8 mouse cellular contexts compared by ENCODE assay signal in the genomic region with DNA sequence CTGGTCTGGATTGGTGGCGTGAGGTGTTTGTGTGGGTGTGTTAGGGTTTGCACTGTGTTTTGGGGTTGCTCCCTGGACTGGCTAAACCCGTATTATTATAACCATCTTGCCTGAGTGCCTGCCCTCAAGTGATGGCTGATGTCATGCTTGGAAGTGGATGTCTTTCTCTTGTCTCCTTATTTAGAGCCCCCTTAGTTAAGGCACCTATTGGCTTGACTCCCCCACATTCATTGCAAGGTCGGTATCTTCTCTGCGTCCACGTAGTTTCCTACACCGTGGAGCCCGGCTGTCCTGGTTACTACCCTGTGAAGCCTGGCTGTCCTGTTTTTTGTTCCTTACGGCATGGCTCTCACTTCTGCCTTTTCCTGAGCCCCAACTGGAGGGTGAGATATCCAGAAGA. TPM values are rescaled to one million over a fixed set of nuclear protein-coding genes. Genes with fewer than 3 reads are reported as not detected.
DNase-seq lines count a peak whose midpoint lies in the region; ATAC-seq and TF ChIP-seq lines count a peak whose summit lies in the region.

No protein-coding gene starts in this region.

- WGBS in lung, adult 2 months, result 30% methylated on average over 8 of the region's 8 CpGs
- 52% methylated on average over 8 of the region's 8 CpGs for WGBS in embryonic facial prominence, embryonic 15.5 days
- WGBS in intestine, embryonic 14.5 days, result 46% methylated on average over 8 of the region's 8 CpGs
- 69% methylated on average over 8 of the region's 8 CpGs for WGBS in neural tube, embryonic 12.5 days

- peak overlapping the region; percentile 96; the same call in 1 of the 2 replicates for H3K27ac ChIP-seq in embryonic facial prominence, embryonic 15.5 days (replicated peaks)
- H3K27ac ChIP-seq in intestine, embryonic 14.5 days (ENCODE audit: low read depth), result no peak overlapping the region
- H3K27ac ChIP-seq in neural tube, embryonic 12.5 days, result no peak overlapping the region

- no peaks in the 10 kb centered on the region for H3K9me3 ChIP-seq in embryonic facial prominence, embryonic 15.5 days (replicated peaks)
- H3K9me3 ChIP-seq in intestine, embryonic 14.5 days (ENCODE audit: control insufficient read depth, low read length), result no peaks in the 10 kb centered on the region
- H3K9me3 ChIP-seq in neural tube, embryonic 12.5 days, result no peaks in the 10 kb centered on the region

- ATAC-seq in embryonic facial prominence, embryonic 15.5 days (ENCODE audit: insufficient number of reproducible peaks, low FRiP score, low TSS enrichment, low read depth), result no peak
- no peak for ATAC-seq in intestine, embryonic 14.5 days (replicated peaks; ENCODE audit: low FRiP score, low TSS enrichment, low read depth)
- no peak for ATAC-seq in neural tube, embryonic 12.5 days (ENCODE audit: low FRiP score, low read depth)
- ATAC-seq in megakaryocyte-erythroid progenitor cell, adult 5-6 weeks (replicated peaks; ENCODE audit: low FRiP score, low TSS enrichment, poor library complexity, severe bottlenecking), result no peak

- no peak for TF ChIP-seq POLR2A in lung, adult 2 months (IDR thresholded peaks at IDR 0.05; ENCODE audit: borderline replicate concordance, extremely low read depth, low read depth, low read length)

- H3K27me3 ChIP-seq in embryonic facial prominence, embryonic 15.5 days, result no peaks in the 10 kb centered on the region
- H3K27me3 ChIP-seq in intestine, embryonic 14.5 days (replicated peaks; ENCODE audit: control insufficient read depth, insufficient read depth, low read length), result no peaks in the 10 kb centered on the region
- no peaks in the 10 kb centered on the region for H3K27me3 ChIP-seq in neural tube, embryonic 12.5 days (replicated peaks)

- H3K4me3 ChIP-seq in lung, adult 2 months (replicated peaks; ENCODE audit: extremely low read depth, low read depth, low read length), result peak overlapping the region; percentile 30
- H3K4me3 ChIP-seq in embryonic facial prominence, embryonic 15.5 days (replicated peaks), result peak overlapping the region; percentile 86
- H3K4me3 ChIP-seq in intestine, embryonic 14.5 days (ENCODE audit: low read depth, low read length), result peak overlapping the region; percentile 80
- peak overlapping the region; percentile 99 for H3K4me3 ChIP-seq in neural tube, embryonic 12.5 days

- H3K36me3 ChIP-seq in embryonic facial prominence, embryonic 15.5 days, result peaks cover 37% of the 10 kb centered on the region
- H3K36me3 ChIP-seq in intestine, embryonic 14.5 days (ENCODE audit: control insufficient read depth, insufficient read depth, low read length), result peaks cover 53% of the 10 kb centered on the region
- peaks cover 48% of the 10 kb centered on the region for H3K36me3 ChIP-seq in neural tube, embryonic 12.5 days

- peak overlapping the region; percentile 64 for H3K4me2 ChIP-seq in embryonic facial prominence, embryonic 15.5 days (replicated peaks)
- peak overlapping the region; percentile 95 for H3K4me2 ChIP-seq in intestine, embryonic 14.5 days (ENCODE audit: low read length)
- H3K4me2 ChIP-seq in neural tube, embryonic 12.5 days (replicated peaks), result peak overlapping the region; percentile 65

- H3K9ac ChIP-seq in embryonic facial prominence, embryonic 15.5 days, result peak overlapping the region; percentile 82
- peak overlapping the region; percentile 77 for H3K9ac ChIP-seq in intestine, embryonic 14.5 days (ENCODE audit: low read length)
- H3K9ac ChIP-seq in neural tube, embryonic 12.5 days, result peak overlapping the region; percentile 97

- DNase-seq in lung, adult 2 months, result no peak
- no peak for DNase-seq in lung, postnatal 36 days
- no peak for DNase-seq in intestine, embryonic 14.5 days (ENCODE audit: low spot score)
- no peak for DNase-seq in cerebellum, postnatal 4 days (ENCODE audit: low spot score in 2 of 2)
- no peak for DNase-seq in gastrocnemius, adult 8-10 months (ENCODE audit: low spot score in 2 of 2)

- H3K4me1 ChIP-seq in lung, adult 2 months (ENCODE audit: control insufficient read depth, insufficient read depth, low read length), result peaks cover 28% of the 10 kb centered on the region
- H3K4me1 ChIP-seq in embryonic facial prominence, embryonic 15.5 days, result peaks cover 38% of the 10 kb centered on the region
- peaks cover 27% of the 10 kb centered on the region for H3K4me1 ChIP-seq in intestine, embryonic 14.5 days (replicated peaks; ENCODE audit: control insufficient read depth, insufficient read depth, low read length)
- H3K4me1 ChIP-seq in neural tube, embryonic 12.5 days, result peaks cover 31% of the 10 kb centered on the region

- TF ChIP-seq CTCF in lung, adult 2 months (IDR thresholded peaks at IDR 0.05; ENCODE audit: insufficient read depth, low read length), result no peak

RNA-seq across cellular contexts. Expression of a gene that starts 2.2 kb away (rescaled TPM):
- polyA plus RNA-seq in lung, adult 2 months (2012; rRNA removed), result 108 and 129 TPM in 2 replicates
- 70.8 and 77.0 TPM in 2 replicates for polyA plus RNA-seq in embryonic facial prominence, embryonic 15.5 days (2015; fragmentation: Nextera tagmentation; extraction: Ambion mirVana)
- 74.2 and 74.8 TPM in 2 replicates for polyA plus RNA-seq in intestine, embryonic 14.5 days (2014; fragmentation: Nextera tagmentation; extraction: Ambion mirVana)
- 115 and 121 TPM in 2 replicates for polyA plus RNA-seq in neural tube, embryonic 12.5 days (2016; fragmentation: Nextera tagmentation; extraction: Ambion mirVana)
- 153 and 188 TPM in 2 replicates for total RNA-seq in megakaryocyte-erythroid progenitor cell, adult 5-6 weeks (2014; fragmentation: Nextera tagmentation)
- 438 and 492 TPM in 2 replicates for total RNA-seq in megakaryocyte-erythroid progenitor cell, adult 5-6 weeks (2017)
- 10 to 100 TPM; 72.6 to 77.3 (median 74.3) TPM for total RNA-seq in gastrocnemius, adult 8-10 months (2022)

RNA-seq across cellular contexts. Expression of a gene that starts 30.2 kb away (rescaled TPM):
- polyA plus RNA-seq in lung, adult 2 months (2012; rRNA removed), result 6.5 and 13.9 TPM in 2 replicates
- polyA plus RNA-seq in embryonic facial prominence, embryonic 15.5 days (2015; fragmentation: Nextera tagmentation; extraction: Ambion mirVana), result 3.6 and 5.4 TPM in 2 replicates
- 2.3 and 3.0 TPM in 2 replicates for polyA plus RNA-seq in intestine, embryonic 14.5 days (2014; fragmentation: Nextera tagmentation; extraction: Ambion mirVana)
- polyA plus RNA-seq in neural tube, embryonic 12.5 days (2016; fragmentation: Nextera tagmentation; extraction: Ambion mirVana), result 0.32 and 0.54 TPM in 2 replicates
- not detected in 2 replicates for total RNA-seq in megakaryocyte-erythroid progenitor cell, adult 5-6 weeks (2014; fragmentation: Nextera tagmentation)
- total RNA-seq in megakaryocyte-erythroid progenitor cell, adult 5-6 weeks (2017), result 4.3 TPM in 1 of 2 replicates, not detected in the other
- under 1 TPM in 1 of 4 experiments, not detected in 3; 0.20 TPM for total RNA-seq in gastrocnemius, adult 8-10 months (2022)

RNA-seq across cellular contexts. Expression of a gene that starts 33.8 kb away (rescaled TPM):
- polyA plus RNA-seq in lung, adult 2 months (2012; rRNA removed), result 10.1 and 13.6 TPM in 2 replicates
- polyA plus RNA-seq in embryonic facial prominence, embryonic 15.5 days (2015; fragmentation: Nextera tagmentation; extraction: Ambion mirVana), result 57.5 and 58.3 TPM in 2 replicates
- 72.1 and 75.2 TPM in 2 replicates for polyA plus RNA-seq in intestine, embryonic 14.5 days (2014; fragmentation: Nextera tagmentation; extraction: Ambion mirVana)
- 53.9 and 56.3 TPM in 2 replicates for polyA plus RNA-seq in neural tube, embryonic 12.5 days (2016; fragmentation: Nextera tagmentation; extraction: Ambion mirVana)
- 92.2 and 114 TPM in 2 replicates for total RNA-seq in megakaryocyte-erythroid progenitor cell, adult 5-6 weeks (2014; fragmentation: Nextera tagmentation)
- total RNA-seq in megakaryocyte-erythroid progenitor cell, adult 5-6 weeks (2017), result 108 and 125 TPM in 2 replicates
- 10 to 100 TPM; 16.3 to 21.1 (median 19.0) TPM for total RNA-seq in gastrocnemius, adult 8-10 months (2022)

RNA-seq across cellular contexts. Expression of a gene that starts 47.1 kb away (rescaled TPM):
- polyA plus RNA-seq in lung, adult 2 months (2012; rRNA removed), result 45.0 and 51.0 TPM in 2 replicates
- 30.3 and 37.6 TPM in 2 replicates for polyA plus RNA-seq in embryonic facial prominence, embryonic 15.5 days (2015; fragmentation: Nextera tagmentation; extraction: Ambion mirVana)
- 6.7 and 7.6 TPM in 2 replicates for polyA plus RNA-seq in intestine, embryonic 14.5 days (2014; fragmentation: Nextera tagmentation; extraction: Ambion mirVana)
- 21.9 and 22.6 TPM in 2 replicates for polyA plus RNA-seq in neural tube, embryonic 12.5 days (2016; fragmentation: Nextera tagmentation; extraction: Ambion mirVana)
- 18.3 and 22.7 TPM in 2 replicates for total RNA-seq in megakaryocyte-erythroid progenitor cell, adult 5-6 weeks (2014; fragmentation: Nextera tagmentation)
- total RNA-seq in megakaryocyte-erythroid progenitor cell, adult 5-6 weeks (2017), result 10.3 and 12.8 TPM in 2 replicates
- 1 to 10 TPM; 6.6 to 8.9 (median 7.5) TPM for total RNA-seq in gastrocnemius, adult 8-10 months (2022)

RNA-seq across cellular contexts. Expression of a gene that starts 48.5 kb away (rescaled TPM):
- polyA plus RNA-seq in lung, adult 2 months (2012; rRNA removed), result 23.7 TPM in 2 replicates
- polyA plus RNA-seq in embryonic facial prominence, embryonic 15.5 days (2015; fragmentation: Nextera tagmentation; extraction: Ambion mirVana), result 12.5 and 18.4 TPM in 2 replicates
- 11.4 and 13.4 TPM in 2 replicates for polyA plus RNA-seq in intestine, embryonic 14.5 days (2014; fragmentation: Nextera tagmentation; extraction: Ambion mirVana)
- 15.1 and 15.3 TPM in 2 replicates for polyA plus RNA-seq in neural tube, embryonic 12.5 days (2016; fragmentation: Nextera tagmentation; extraction: Ambion mirVana)
- 8.6 and 16.5 TPM in 2 replicates for total RNA-seq in megakaryocyte-erythroid progenitor cell, adult 5-6 weeks (2014; fragmentation: Nextera tagmentation)
- 0.95 and 8.6 TPM in 2 replicates for total RNA-seq in megakaryocyte-erythroid progenitor cell, adult 5-6 weeks (2017)
- 1 to 10 TPM in 3 of 4 experiments, under 1 TPM in 1; 0.97 to 2.5 (median 1.5) TPM for total RNA-seq in gastrocnemius, adult 8-10 months (2022)

Comparison
In these comparisons a context has a peak if more than half of its experiments do, and no peak if none do; other contexts are left out.
1. H3K4me3 ChIP-seq: peak in every context shown above with its lines; median percentile 99 in neural tube, embryonic 12.5 days; 86 in embryonic facial prominence, embryonic 15.5 days; 80 in intestine, embryonic 14.5 days; 30 in lung, adult 2 months.